Mouse (Mus musculus) heart, embryonic 14.5 days (tissue): Measurements from ENCODE around the gene Fga. TPM values are rescaled to one million over a fixed set of nuclear protein-coding genes. Genes with fewer than 3 reads are reported as not detected.

Experiments
- ATAC-seq: fragments of 200-750 bp; cut with Nextera tagmentation; 2 replicates; pipeline ENCODE4 v1.8.0; 2017; ENCODE audit warnings: low read depth, moderate TSS enrichment; ENCODE audit not compliant: insufficient number of reproducible peaks, insufficient read depth, low FRiP score
- H3K27ac ChIP-seq, 2 experiments: fragments of 200-500 bp in 1 of 2; fragments of 300-500 bp in 1 of 2; sonication (generic) in 1 of 2; replicated peaks in 1 of 2; 2 replicates each; pipeline ENCODE4 v1.5.1; 2012 to 2014; ENCODE audit warnings: low read depth in 2 of 2, low read length in 2 of 2, control low read depth in 1 of 2, mild to moderate bottlenecking in 1 of 2, mixed read lengths in 1 of 2; ENCODE audit not compliant: control insufficient read depth in 1 of 2, insufficient read depth in 1 of 2
- H3K27me3 ChIP-seq: fragments of 300-500 bp; sonication (generic); 2 replicates; pipeline ENCODE4 v1.6.1; 2014; ENCODE audit warnings: mild to moderate bottlenecking, low read length, control low read depth; ENCODE audit not compliant: control insufficient read depth, insufficient read depth
- H3K36me3 ChIP-seq: fragments of 300-500 bp; sonication (generic); 2 replicates; pipeline ENCODE4 v1.6.1; 2014; ENCODE audit warnings: mild to moderate bottlenecking, control low read depth, low read length, mixed read lengths; ENCODE audit not compliant: control insufficient read depth, insufficient read depth
- H3K4me1 ChIP-seq, 2 experiments: fragments of 200-500 bp in 1 of 2; fragments of 300-500 bp in 1 of 2; sonication (generic) in 1 of 2; 2 replicates each; pipeline ENCODE4 v1.6.1; 2012 to 2014; ENCODE audit warnings: low read length in 2 of 2, control low read depth in 1 of 2, mixed read lengths in 1 of 2; ENCODE audit not compliant: control insufficient read depth in 2 of 2, insufficient read depth in 2 of 2
- H3K4me2 ChIP-seq: fragments of 300-500 bp; sonication (generic); 2 replicates; pipeline ENCODE4 v1.6.1; 2014; ENCODE audit warnings: mild to moderate bottlenecking, low read length
- H3K4me3 ChIP-seq, 2 experiments: fragments of 200-500 bp in 1 of 2; fragments of 300-500 bp in 1 of 2; sonication (generic) in 1 of 2; 2 replicates each; pipeline ENCODE4 v1.5.1; 2012 to 2014; ENCODE audit warnings: low read length in 2 of 2, mild to moderate bottlenecking in 2 of 2, control low read depth in 1 of 2, low read depth in 1 of 2, moderate library complexity in 1 of 2; ENCODE audit not compliant: control insufficient read depth in 1 of 2, insufficient read depth in 1 of 2
- H3K9ac ChIP-seq: fragments of 300-500 bp; sonication (generic); 2 replicates; pipeline ENCODE4 v1.6.1; 2014; ENCODE audit warnings: mild to moderate bottlenecking, low read length
- H3K9me3 ChIP-seq: fragments of 300-500 bp; sonication (generic); 2 replicates; pipeline ENCODE4 v1.6.1; 2016; ENCODE audit warnings: low read length, control low read depth; ENCODE audit not compliant: control insufficient read depth
- WGBS: fragments of 180-500 bp; shearing (Covaris S2); extraction: QIAGEN DNeasy Blood & Tissue Kit; methylation state at CpG from one replicate; pipeline ENCODE4 v1.1.7; 2014; 5-methylcytosine and 5-hydroxymethylcytosine counted together
- polyA plus RNA-seq: library from polyadenylated mRNA; unstranded; fragments of >200 nt; fragmentation: Nextera tagmentation; extraction: Ambion mirVana; gene quantifications from 2 replicates; pipeline ENCODE4 v1.2.1, GENCODE M21; 2014

The Fga gene
- not detected in 2 replicates for polyA plus RNA-seq

DNA sequence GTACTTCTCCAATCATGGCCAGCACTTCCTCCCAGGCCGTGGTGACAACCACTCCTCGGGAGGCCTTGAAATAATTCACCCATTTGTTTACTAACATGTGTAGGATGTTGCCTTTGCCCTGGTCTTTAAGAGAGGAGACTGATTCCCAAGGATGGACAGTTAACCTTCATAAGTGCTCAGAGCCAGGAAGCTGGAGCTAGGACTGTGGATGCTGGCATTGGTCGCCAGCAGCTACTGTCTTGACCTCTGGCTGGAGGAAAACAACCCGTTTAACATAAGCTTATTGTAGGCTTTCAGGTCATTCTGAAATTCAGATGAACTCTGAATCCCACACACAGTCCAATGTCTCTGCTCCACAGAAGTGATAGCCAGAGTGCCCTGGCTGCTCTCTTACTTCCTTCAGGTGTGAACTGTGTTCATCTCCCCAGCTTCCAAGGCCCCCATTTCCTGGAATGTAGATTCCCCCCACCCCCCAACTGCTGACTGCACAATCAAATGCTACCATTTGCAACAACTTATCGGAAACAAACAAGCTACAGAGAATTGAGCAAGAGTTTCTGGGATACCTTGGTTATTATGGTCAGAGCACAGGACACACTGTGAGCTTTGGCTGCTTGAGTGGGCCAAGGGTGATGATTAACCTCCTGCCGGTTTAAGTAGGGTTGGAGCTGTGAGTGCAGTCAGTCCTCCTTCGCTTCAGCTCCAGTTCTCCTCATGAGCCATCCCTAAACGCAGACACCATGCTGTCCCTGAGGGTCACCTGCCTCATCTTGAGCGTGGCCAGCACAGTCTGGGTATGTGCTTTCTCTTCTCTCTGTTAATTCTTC, at the start of gene Fga:
Fga (plus strand) TSS at position 602 of the 827 bp plus-strand sequence.
- Histone ChIP-seq H3K36me3 (no peaks in the 10 kb centered on the region), H3K27me3 (no peaks in the 10 kb centered on the region), H3K4me2 (no peak within 1 kb of the TSS), H3K9me3 (no peaks in the 10 kb centered on the region), H3K27ac (no peak within 1 kb of the TSS), H3K9ac (no peak within 1 kb of the TSS), H3K4me3 (no peak within 1 kb of the TSS), H3K4me1 (no peaks in the 10 kb centered on the region)
- ATAC-seq, result no peak
- WGBS, result 73% methylated on average over 9 of the region's 9 CpGs

DNA sequence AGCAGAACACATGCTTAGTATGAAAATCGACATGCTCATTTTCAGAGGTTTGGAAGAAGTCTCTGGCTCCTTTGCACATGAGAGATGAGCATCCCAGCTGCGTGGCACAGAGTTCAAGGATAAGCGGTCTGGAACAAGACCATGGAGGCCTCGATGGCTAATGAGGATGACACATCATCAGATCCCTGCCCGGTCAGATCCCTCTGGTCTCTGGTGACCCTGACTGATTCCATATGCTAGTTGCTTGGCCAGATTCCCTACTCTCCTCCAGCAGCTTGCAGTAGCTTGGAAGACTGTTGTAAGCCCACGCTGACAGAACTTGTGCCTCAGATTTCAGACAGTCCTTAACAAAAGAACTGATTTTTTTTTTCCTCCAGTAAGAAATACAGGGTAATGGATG, 45.1 kb upstream of the Fga start:
- 76% methylated on average over 6 of the region's 6 CpGs for WGBS
- no peak for ATAC-seq

DNA sequence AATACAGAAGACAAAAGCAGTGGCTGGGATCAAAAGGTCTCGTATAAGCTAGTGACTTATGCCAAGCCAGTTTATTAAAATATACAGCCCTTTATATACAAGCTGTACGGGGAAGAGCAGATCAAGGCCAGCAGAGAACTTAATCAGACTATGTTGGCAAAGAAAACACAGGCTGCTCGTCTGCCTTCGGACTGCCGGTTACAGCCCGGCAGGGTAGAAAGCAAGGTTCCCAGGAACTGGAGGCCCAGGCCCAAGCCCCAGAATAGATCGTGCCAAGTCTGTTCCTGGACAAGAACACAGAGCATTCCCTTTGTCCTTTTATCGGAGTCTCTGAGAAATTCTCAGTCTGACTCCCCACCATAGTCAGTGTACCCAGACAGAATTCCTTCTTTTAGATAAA, 44.0 kb upstream of the Fga start:
- no peaks in the 10 kb centered on the region for H3K27me3 ChIP-seq
- H3K27ac ChIP-seq, result no peak overlapping the region
- no peaks in the 10 kb centered on the region for H3K9me3 ChIP-seq
- no peak overlapping the region for H3K4me2 ChIP-seq
- no peak overlapping the region for H3K9ac ChIP-seq
- ATAC-seq, result no peak
- no peaks in the 10 kb centered on the region for H3K36me3 ChIP-seq
- no peaks in the 10 kb centered on the region for H3K4me1 ChIP-seq
- WGBS, result 65% methylated on average over 8 of the region's 8 CpGs
- no peak overlapping the region for H3K4me3 ChIP-seq

More for the DNA sequence above, 45.1 kb upstream of the Fga start:
- no peak overlapping the region for H3K4me3 ChIP-seq
- no peaks in the 10 kb centered on the region for H3K27me3 ChIP-seq
- H3K36me3 ChIP-seq, result no peaks in the 10 kb centered on the region
- no peak overlapping the region for H3K9ac ChIP-seq
- no peak overlapping the region for H3K27ac ChIP-seq
- H3K4me2 ChIP-seq, result no peak overlapping the region
- H3K4me1 ChIP-seq, result no peaks in the 10 kb centered on the region
- H3K9me3 ChIP-seq, result no peaks in the 10 kb centered on the region

DNA sequence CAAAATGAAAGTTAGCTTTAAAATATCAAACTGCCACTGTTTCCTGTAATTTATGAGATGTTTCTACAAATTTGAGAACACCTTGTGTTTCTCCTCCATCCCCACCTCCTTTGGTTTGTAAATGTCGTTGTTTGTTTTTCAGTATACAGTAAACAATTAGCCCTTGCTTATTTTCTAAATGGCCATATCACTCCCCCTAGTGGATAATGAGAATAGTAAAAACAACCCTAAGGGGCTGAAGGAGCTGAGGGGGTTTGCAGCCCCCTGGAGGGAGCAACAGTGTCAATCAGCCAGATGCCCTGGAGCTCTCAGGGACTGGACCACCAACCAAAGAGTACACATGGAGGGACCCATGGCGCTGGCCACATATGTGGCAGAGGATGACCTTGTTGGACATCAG, 41.0 kb upstream of the Fga start:
- Histone ChIP-seq H3K27ac (no peak overlapping the region), H3K9ac (no peak overlapping the region), H3K4me3 (no peak overlapping the region), H3K4me1 (no peaks in the 10 kb centered on the region), H3K9me3 (no peaks in the 10 kb centered on the region), H3K4me2 (no peak overlapping the region), H3K36me3 (no peaks in the 10 kb centered on the region), H3K27me3 (no peaks in the 10 kb centered on the region)
- ATAC-seq, result no peak
- 65% methylated on average over 2 of the region's 2 CpGs for WGBS

DNA sequence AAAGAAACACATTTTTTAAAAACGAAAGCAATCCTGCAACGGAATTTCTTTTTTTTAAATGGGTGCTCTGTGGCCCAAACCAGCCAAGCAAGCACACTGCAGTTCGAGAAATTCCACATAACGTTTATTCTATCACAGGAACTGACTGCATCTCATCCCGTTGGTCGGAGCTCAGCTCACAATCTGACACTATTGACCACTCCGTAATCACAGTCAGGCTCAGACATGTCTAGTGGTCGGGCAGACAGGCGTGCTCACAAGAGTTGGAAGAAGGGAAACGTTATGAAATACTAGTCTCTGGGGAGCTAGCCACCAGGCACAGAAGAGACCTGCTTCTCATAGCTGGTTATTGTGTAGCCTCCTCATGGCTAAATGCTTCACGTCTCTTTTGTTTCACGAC, 33.9 kb upstream of the Fga start:
- ATAC-seq, result no peak
- Histone ChIP-seq H3K4me3 (no peak overlapping the region), H3K4me2 (no peak overlapping the region), H3K36me3 (no peaks in the 10 kb centered on the region), H3K4me1 (no peaks in the 10 kb centered on the region; a peak in 1 of 4 replicates), H3K9me3 (no peaks in the 10 kb centered on the region), H3K27ac (no peak overlapping the region), H3K27me3 (peaks cover 6% of the 10 kb centered on the region), H3K9ac (no peak overlapping the region)
- WGBS, result 73% methylated on average over 12 of the region's 12 CpGs

DNA sequence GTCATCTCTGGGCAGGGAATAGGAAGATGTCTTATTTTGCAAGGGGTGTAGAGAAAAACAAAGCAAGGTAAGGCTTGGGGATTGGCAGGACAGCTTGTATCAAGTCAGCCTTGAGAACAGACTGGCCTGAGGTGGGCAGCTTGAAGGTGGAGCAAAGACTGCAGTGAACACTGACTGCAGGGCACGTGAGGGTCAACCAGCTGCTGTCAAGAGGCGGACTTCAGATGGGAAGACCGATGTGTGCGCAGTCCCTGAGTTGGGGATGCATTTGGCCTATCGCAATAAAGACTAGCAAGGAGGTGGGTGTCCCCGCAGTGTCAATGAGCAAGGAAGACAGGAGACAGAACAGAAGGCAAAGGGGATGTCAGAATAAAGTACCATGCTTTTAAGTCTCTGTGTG, 32.9 kb upstream of the Fga start:
- no peak overlapping the region for H3K27ac ChIP-seq
- H3K4me1 ChIP-seq, result no peaks in the 10 kb centered on the region; a peak in 1 of 4 replicates

DNA sequence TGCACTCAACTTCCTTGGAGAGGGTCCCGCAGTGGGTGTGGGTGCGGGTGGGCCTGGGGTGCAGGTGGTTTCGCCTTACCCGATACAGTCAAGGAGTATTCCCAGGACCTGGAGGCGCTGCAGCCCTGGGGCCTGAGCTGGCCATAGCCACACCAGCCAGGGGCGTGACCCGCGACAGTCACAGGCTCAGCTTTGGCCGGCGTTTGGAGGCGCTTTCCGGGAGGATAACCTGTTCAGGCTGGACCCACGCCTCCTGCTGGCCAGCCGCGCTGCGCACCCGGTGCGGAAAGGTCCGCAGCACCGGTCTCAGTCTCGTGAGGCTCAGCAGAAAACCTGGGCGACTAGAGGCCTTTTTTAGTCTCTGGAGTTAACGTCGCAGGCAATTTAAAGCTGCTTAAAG, 30.5 kb upstream of the Fga start:
- no peak for ATAC-seq
- no peaks in the 10 kb centered on the region; a peak in 1 of 4 replicates for H3K4me1 ChIP-seq
- H3K4me2 ChIP-seq, result peak overlapping the region; percentile 69
- no peak overlapping the region for H3K9ac ChIP-seq
- peaks cover 6% of the 10 kb centered on the region for H3K27me3 ChIP-seq
- 2% methylated on average over 24 of the region's 24 CpGs for WGBS
- peak overlapping the region; percentile 1 to 32; a peak in 3 of 4 replicates for H3K4me3 ChIP-seq
- H3K27ac ChIP-seq, result no peak overlapping the region
- no peaks in the 10 kb centered on the region for H3K36me3 ChIP-seq
- no peaks in the 10 kb centered on the region for H3K9me3 ChIP-seq

More for the DNA sequence above, 32.9 kb upstream of the Fga start:
- peaks cover 6% of the 10 kb centered on the region for H3K27me3 ChIP-seq
- H3K9me3 ChIP-seq, result no peaks in the 10 kb centered on the region
- H3K4me2 ChIP-seq, result no peak overlapping the region
- no peak overlapping the region for H3K9ac ChIP-seq
- no peak for ATAC-seq
- WGBS, result 83% methylated on average over 6 of the region's 6 CpGs
- no peak overlapping the region for H3K4me3 ChIP-seq
- H3K36me3 ChIP-seq, result no peaks in the 10 kb centered on the region

DNA sequence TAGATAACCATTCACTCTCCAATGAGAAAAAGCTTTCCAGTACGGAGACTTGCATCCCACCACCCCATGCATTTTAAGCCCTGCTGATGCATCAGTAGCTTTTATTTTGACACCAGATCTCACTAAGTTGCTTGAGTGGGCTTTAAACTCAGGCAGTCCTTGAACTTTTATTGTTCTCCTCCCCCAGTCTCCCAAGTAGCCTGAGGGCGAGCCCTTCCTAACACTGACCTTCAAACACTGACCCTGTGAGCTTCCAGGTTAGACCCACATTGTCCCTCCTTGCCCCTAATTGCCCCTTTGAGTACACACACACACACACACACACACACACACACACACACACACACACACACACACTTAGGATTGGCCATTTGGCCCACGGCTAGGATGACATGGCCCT, 29.2 kb upstream of the Fga start:
- no peak overlapping the region for H3K4me2 ChIP-seq
- H3K4me1 ChIP-seq, result no peaks in the 10 kb centered on the region; a peak in 1 of 4 replicates
- no peak overlapping the region for H3K27ac ChIP-seq
- no peaks in the 10 kb centered on the region for H3K9me3 ChIP-seq
- H3K27me3 ChIP-seq, result peaks cover 6% of the 10 kb centered on the region
- 70% methylated on average over 3 of the region's 3 CpGs for WGBS
- no peak overlapping the region for H3K9ac ChIP-seq
- no peak overlapping the region for H3K4me3 ChIP-seq
- H3K36me3 ChIP-seq, result no peaks in the 10 kb centered on the region
- no peak for ATAC-seq
